Mouse (Mus musculus): ENCODE results near the gene Zgpat.

Zgpat gene

GRCm38 (mm10) chr2:181385885-181386284, 21.2 kb downstream of the Zgpat start:
- peak; percentile 53 for DNase-seq

- DNase-seq = no peak
Measured at GRCm38 (mm10) chr2:181386663-181387210, 22.0 kb downstream of the Zgpat start.

- no peak for DNase-seq
Measured at GRCm38 (mm10) chr2:181390136-181390870, 25.6 kb downstream of the Zgpat start.

- DNase-seq = no peak
Measured at GRCm38 (mm10) chr2:181391022-181391421, 26.3 kb downstream of the Zgpat start.

GRCm38 (mm10) chr2:181391541-181391940, 26.8 kb downstream of the Zgpat start:
- no peak for DNase-seq

- peak; percentile 89 for DNase-seq
Measured at GRCm38 (mm10) chr2:181392600-181393213, 28.0 kb downstream of the Zgpat start.

- no peak for DNase-seq
Measured at GRCm38 (mm10) chr2:181394086-181394485, 29.4 kb downstream of the Zgpat start.

GRCm38 (mm10) chr2:181397207-181397761, 32.6 kb downstream of the Zgpat start:
- DNase-seq = no peak

- no peak for DNase-seq
Measured at GRCm38 (mm10) chr2:181401497-181401896, 36.8 kb downstream of the Zgpat start.

- no peak for DNase-seq
Measured at GRCm38 (mm10) chr2:181403722-181404121, 39.0 kb downstream of the Zgpat start.

GRCm38 (mm10) chr2:181409643-181410042, 44.9 kb downstream of the Zgpat start:
- DNase-seq = no peak

- peak; percentile 81 for DNase-seq
Measured at GRCm38 (mm10) chr2:181410760-181411473, 46.2 kb downstream of the Zgpat start.

GRCm38 (mm10) chr2:181413141-181413540, 48.4 kb downstream of the Zgpat start:
- DNase-seq = no peak

- DNase-seq = peak; percentile 81
Measured at GRCm38 (mm10) chr2:181415945-181416344, 51.2 kb downstream of the Zgpat start.

GRCm38 (mm10) chr2:181419359-181419758, 54.6 kb downstream of the Zgpat start:
- DNase-seq = no peak

- no peak for DNase-seq
Measured at GRCm38 (mm10) chr2:181420426-181420825, 55.7 kb downstream of the Zgpat start.

- no peak for DNase-seq
Measured at GRCm38 (mm10) chr2:181420903-181421638, 56.3 kb downstream of the Zgpat start.

GRCm38 (mm10) chr2:181423834-181424233, 59.1 kb downstream of the Zgpat start:
- no peak for DNase-seq

Data from kidney, postnatal 14 days (tissue).